Mouse (Mus musculus): ENCODE measurements around the gene Mtch2.

DNA sequence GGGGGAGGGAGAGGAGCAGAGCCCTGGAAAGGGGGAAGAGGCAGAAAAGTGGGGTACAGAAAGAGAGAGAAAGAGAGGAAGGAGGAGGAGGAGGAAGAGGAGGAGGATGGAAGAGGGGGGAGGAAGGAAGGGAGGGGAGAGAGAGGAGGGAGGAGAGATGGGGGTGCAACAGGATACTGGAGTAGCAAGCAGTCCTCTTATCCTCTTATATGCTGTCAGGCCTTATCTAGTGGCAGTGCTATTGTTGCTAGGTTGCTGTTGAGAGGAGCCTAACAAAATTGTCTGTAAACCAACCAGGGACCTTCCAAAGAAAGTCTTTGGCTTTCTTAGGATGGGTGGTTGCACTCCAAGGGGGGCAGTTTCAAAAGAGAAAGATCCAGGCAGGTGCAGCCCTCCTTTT is 32.5 kb downstream of the Mtch2 start:
- no peak for TF ChIP-seq POLR2A (IDR thresholded peaks at IDR 0.05; ENCODE audit: control insufficient read depth, low read depth, low read length)
- TF ChIP-seq CTCF (IDR thresholded peaks at IDR 0.05; ENCODE audit: control insufficient read depth, insufficient read depth, insufficient replicate concordance, low read depth, low read length), result no peak
